Mouse (Mus musculus) intestine, embryonic 16.5 days (tissue): ENCODE measurements around the gene Apof. TPM values are rescaled to one million over a fixed set of nuclear protein-coding genes. Genes with fewer than 3 reads are reported as not detected.

ENCODE experiments used
- ATAC-seq: fragments of 200-750 bp; cut with Nextera tagmentation; 2 replicates; pipeline ENCODE4 v1.8.0; 2017; ENCODE audit warnings: moderate TSS enrichment, moderate library complexity
- H3K27ac ChIP-seq: fragments of 300-500 bp; sonication (generic); 2 replicates; pipeline ENCODE4 v1.5.1; 2014; ENCODE audit warnings: mild to moderate bottlenecking, low read length
- H3K27me3 ChIP-seq: fragments of 300-500 bp; sonication (generic); replicated peaks from 2 replicates; pipeline ENCODE4 v1.6.1; 2014; ENCODE audit warnings: low read length, control low read depth, mixed read lengths; ENCODE audit not compliant: control insufficient read depth, insufficient read depth
- H3K36me3 ChIP-seq: fragments of 300-500 bp; sonication (generic); 2 replicates; pipeline ENCODE4 v1.6.1; 2014; ENCODE audit warnings: low read length, control low read depth; ENCODE audit not compliant: control insufficient read depth, insufficient read depth
- H3K4me1 ChIP-seq: fragments of 300-500 bp; sonication (generic); 2 replicates; pipeline ENCODE4 v1.6.1; 2014; ENCODE audit warnings: low read length, control low read depth, mixed read lengths; ENCODE audit not compliant: control insufficient read depth, insufficient read depth
- H3K4me2 ChIP-seq: fragments of 300-500 bp; sonication (generic); 2 replicates; pipeline ENCODE4 v1.6.1; 2014; ENCODE audit warnings: low read depth, low read length, control low read depth
- H3K4me3 ChIP-seq: fragments of 300-500 bp; sonication (generic); 2 replicates; pipeline ENCODE4 v1.5.1; 2014; ENCODE audit warnings: mild to moderate bottlenecking, low read length
- H3K9ac ChIP-seq: fragments of 300-500 bp; sonication (generic); 2 replicates; pipeline ENCODE4 v1.6.1; 2014; ENCODE audit warnings: low read depth, low read length
- H3K9me3 ChIP-seq: fragments of 300-500 bp; sonication (generic); 2 replicates; pipeline ENCODE4 v1.6.1; 2016; ENCODE audit warnings: low read length, control low read depth; ENCODE audit not compliant: control insufficient read depth
- WGBS: fragments of 180-500 bp; shearing (Covaris S2); extraction: QIAGEN DNeasy Blood & Tissue Kit; methylation state at CpG from one replicate; pipeline ENCODE4 v1.1.7; 2014; 5-methylcytosine and 5-hydroxymethylcytosine counted together
- polyA plus RNA-seq: library from polyadenylated mRNA; unstranded; fragments of >200 nt; fragmentation: Nextera tagmentation; extraction: Ambion mirVana; gene quantifications from 2 replicates; pipeline ENCODE4 v1.2.1, GENCODE M21; 2015

The Apof gene
- 1.5 and 3.5 TPM in 2 replicates for polyA plus RNA-seq

DNA sequence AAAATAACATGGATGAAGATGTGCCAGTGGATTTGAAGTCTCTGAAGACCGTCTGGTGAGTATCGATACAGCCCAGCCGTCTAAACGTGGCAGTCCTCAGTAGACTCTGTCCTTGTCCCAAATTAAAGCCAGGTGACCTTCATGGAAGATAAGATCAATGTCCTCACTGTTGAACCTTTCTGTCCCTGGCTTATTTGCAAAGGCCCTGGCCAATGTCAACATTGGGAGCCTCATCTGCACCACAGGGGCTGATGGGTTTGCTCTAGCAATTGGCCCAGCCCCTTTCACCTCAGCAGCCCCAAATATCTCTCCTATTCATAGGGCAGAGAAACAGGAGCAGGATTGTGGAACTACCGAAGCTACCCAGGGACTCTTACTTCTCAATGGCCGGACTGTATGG lies at the start of gene Apof:
TSS of gene Apof (plus strand) at position 301 of the 400 bp plus-strand sequence.
- H3K4me2 ChIP-seq: no peak within 1 kb of the TSS
- H3K27ac ChIP-seq: no peak within 1 kb of the TSS
- WGBS: 73% methylated on average over 6 of the region's 6 CpGs
- H3K36me3 ChIP-seq: no peaks in the 10 kb centered on the region
- no peaks in the 10 kb centered on the region for H3K9me3 ChIP-seq
- no peak for ATAC-seq
- H3K9ac ChIP-seq: no peak within 1 kb of the TSS
- H3K27me3 ChIP-seq: no peaks in the 10 kb centered on the region
- H3K4me1 ChIP-seq: peaks cover 7% of the 10 kb centered on the region
- no peak within 1 kb of the TSS for H3K4me3 ChIP-seq

DNA sequence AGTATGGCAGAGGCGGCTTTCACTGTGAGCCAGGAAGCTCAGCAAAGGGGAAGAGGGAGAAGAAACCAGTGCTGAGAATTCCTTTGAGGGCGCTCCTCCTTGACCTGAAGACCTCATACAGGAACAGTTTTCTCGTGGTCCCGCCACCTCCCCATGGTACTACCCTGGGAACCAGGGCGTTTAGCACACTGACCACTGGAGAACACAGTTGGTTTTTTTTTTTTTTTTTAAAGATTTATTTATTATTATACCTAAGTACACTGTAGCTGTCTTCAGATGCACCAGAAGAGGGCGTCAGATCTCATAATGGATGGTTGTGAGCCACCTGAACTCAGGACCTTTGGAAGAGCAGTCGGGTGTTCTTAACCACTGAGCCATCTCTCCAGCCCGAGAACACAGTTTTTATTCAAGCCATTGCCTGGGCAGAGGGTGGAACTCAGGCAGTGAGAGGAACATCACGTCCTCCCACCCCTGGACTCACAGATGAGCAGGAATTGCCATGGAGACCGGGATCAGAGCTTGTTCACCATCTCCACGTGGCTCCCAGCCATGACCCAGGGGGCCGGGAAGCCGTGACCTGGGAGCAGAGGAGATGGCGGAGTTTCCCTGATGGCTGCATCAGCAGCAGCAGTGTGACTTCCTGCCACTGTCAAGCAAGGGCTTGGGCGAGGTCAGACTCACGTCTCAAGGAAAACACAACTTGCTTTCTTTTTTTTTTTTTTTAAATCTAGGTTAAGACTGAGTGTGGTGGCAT lies 46.8 kb upstream of the Apof start:
- no peak overlapping the region for H3K4me3 ChIP-seq
- WGBS: 65% methylated on average over 16 of the region's 16 CpGs
- H3K36me3 ChIP-seq: no peaks in the 10 kb centered on the region
- H3K4me2 ChIP-seq: no peak overlapping the region
- no peaks in the 10 kb centered on the region for H3K9me3 ChIP-seq
- no peak for ATAC-seq
- no peak overlapping the region for H3K27ac ChIP-seq
- no peaks in the 10 kb centered on the region for H3K4me1 ChIP-seq
- H3K27me3 ChIP-seq: no peaks in the 10 kb centered on the region
- no peak overlapping the region for H3K9ac ChIP-seq

- 58% methylated on average over 5 of the region's 5 CpGs for WGBS
- Histone ChIP-seq H3K4me1 (no peaks in the 10 kb centered on the region), H3K36me3 (no peaks in the 10 kb centered on the region), H3K9ac (no peak overlapping the region), H3K27ac (no peak overlapping the region), H3K9me3 (no peaks in the 10 kb centered on the region), H3K27me3 (no peaks in the 10 kb centered on the region), H3K4me2 (no peak overlapping the region), H3K4me3 (no peak overlapping the region)
- no peak for ATAC-seq
These were observed 43.4 kb upstream of the Apof start for GRCm38 (mm10) chr10:128225064-128225463.

DNA sequence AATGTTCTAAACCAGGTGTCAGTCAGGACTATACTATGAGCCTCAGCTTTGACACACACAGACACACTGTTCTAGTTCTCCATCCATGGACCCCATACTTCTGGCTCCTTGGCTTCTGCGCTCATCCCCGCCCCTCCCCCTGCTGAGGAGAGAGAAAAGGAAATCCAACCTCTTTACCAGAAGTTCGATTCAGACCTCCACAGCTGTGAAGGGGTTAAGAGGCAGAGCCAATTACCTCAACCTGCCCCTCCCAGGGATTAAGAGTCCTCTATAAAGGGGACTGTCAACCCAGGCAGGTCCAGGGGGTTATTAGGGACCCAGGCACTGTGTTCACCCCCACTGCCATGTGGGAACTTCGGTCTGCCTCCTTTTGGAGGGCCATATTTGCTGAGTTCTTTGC lies 42.9 kb upstream of the Apof start, which contains the start of gene Mip:
TSS of gene Mip (plus strand) at position 301 of the 400 bp plus-strand sequence.
- Histone ChIP-seq H3K4me1 (no peaks in the 10 kb centered on the region), H3K36me3 (no peaks in the 10 kb centered on the region), H3K27me3 (no peaks in the 10 kb centered on the region), H3K27ac (no peak within 1 kb of the TSS), H3K9me3 (no peaks in the 10 kb centered on the region), H3K4me3 (no peak within 1 kb of the TSS), H3K9ac (no peak within 1 kb of the TSS), H3K4me2 (no peak within 1 kb of the TSS)
- WGBS: 50% methylated on average over 4 of the region's 4 CpGs
- no peak for ATAC-seq

DNA sequence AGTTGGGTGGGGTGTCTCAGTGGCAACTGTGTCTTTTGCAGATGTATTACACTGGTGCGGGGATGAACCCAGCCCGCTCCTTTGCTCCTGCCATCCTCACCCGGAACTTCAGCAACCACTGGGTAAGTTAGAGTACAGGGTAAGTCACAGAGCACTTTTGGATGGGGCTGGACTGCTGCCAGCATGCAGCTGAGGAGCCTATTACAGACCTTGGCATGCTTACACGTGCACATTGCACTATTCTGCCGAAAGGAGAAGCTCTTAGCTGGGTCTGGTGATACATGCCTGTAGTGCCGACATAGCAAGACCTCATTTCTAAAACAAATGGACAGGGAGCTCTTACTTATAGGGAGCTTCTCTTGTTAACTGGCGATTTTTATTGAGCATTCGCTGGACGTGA lies 40.9 kb upstream of the Apof start:
- Histone ChIP-seq H3K9me3 (no peaks in the 10 kb centered on the region), H3K36me3 (no peaks in the 10 kb centered on the region), H3K4me3 (no peak overlapping the region), H3K27me3 (no peaks in the 10 kb centered on the region), H3K4me1 (peaks cover 4% of the 10 kb centered on the region; the same call in 1 of the 2 replicates), H3K9ac (no peak overlapping the region), H3K4me2 (no peak overlapping the region), H3K27ac (no peak overlapping the region)
- no peak for ATAC-seq
- 78% methylated on average over 9 of the region's 9 CpGs for WGBS

- no peak for ATAC-seq
- WGBS: 89% methylated on average over 8 of the region's 8 CpGs
- H3K4me1 ChIP-seq: peaks cover 4% of the 10 kb centered on the region
These were observed 40.5 kb upstream of the Apof start for GRCm38 (mm10) chr10:128228009-128228408.

DNA sequence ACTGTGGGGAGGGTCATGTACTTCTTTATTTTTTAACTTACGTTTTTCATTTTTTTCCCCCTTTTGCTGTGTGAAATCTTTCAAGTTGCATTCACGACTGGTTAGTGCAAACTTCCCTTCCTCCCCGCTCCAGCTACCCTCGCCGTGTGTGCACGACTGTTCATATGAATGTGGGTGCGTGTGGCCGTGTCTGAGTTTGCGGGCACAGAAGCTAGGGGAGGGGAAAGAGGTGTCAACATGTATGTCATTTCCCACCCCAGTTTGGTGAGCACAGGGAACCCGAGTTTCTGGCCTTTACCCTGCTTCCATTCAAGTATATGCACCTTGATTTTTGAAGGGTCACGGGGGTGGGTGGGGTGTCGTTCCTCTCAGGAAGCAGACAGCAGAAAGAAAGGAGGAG lies 37.9 kb upstream of the Apof start:
- no peak for ATAC-seq
- Histone ChIP-seq H3K4me2 (no peak overlapping the region), H3K4me1 (peaks cover 4% of the 10 kb centered on the region), H3K9me3 (no peaks in the 10 kb centered on the region), H3K36me3 (no peaks in the 10 kb centered on the region), H3K27ac (no peak overlapping the region), H3K4me3 (no peak overlapping the region), H3K27me3 (no peaks in the 10 kb centered on the region), H3K9ac (no peak overlapping the region)
- 76% methylated on average over 12 of the region's 12 CpGs for WGBS

More at GRCm38 (mm10) chr10:128228009-128228408, 40.5 kb upstream of the Apof start:
- Histone ChIP-seq H3K4me2 (no peak overlapping the region), H3K36me3 (no peaks in the 10 kb centered on the region), H3K9me3 (no peaks in the 10 kb centered on the region), H3K4me3 (no peak overlapping the region), H3K27ac (no peak overlapping the region), H3K9ac (no peak overlapping the region), H3K27me3 (no peaks in the 10 kb centered on the region)

GRCm38 (mm10) chr10:128231146-128231545 lies 37.3 kb upstream of the Apof start:
- Histone ChIP-seq H3K4me1 (peaks cover 4% of the 10 kb centered on the region), H3K9me3 (no peaks in the 10 kb centered on the region), H3K4me2 (peak overlapping the region; percentile 72), H3K36me3 (no peaks in the 10 kb centered on the region), H3K4me3 (peak overlapping the region; percentile 81), H3K9ac (peak overlapping the region; percentile 83; the same call in 1 of the 2 replicates), H3K27me3 (no peaks in the 10 kb centered on the region), H3K27ac (peak overlapping the region; percentile 96; the same call in 1 of the 2 replicates)
- 11% methylated on average over 5 of the region's 5 CpGs for WGBS
- ATAC-seq: no peak

- Histone ChIP-seq H3K9ac (peak within 1 kb of the TSS; percentile 83), H3K4me3 (peak within 1 kb of the TSS; percentile 81), H3K9me3 (no peaks in the 10 kb centered on the region), H3K36me3 (no peaks in the 10 kb centered on the region), H3K4me2 (peak within 1 kb of the TSS; percentile 72), H3K4me1 (peaks cover 4% of the 10 kb centered on the region), H3K27ac (peak within 1 kb of the TSS; percentile 96), H3K27me3 (no peaks in the 10 kb centered on the region)
- peak; percentile 96 for ATAC-seq
- WGBS: under 1% methylated on average over 51 of the region's 58 CpGs
These were observed 36.6 kb upstream of the Apof start, which contains the start of gene Timeless for GRCm38 (mm10) chr10:128231697-128232419. Gene Timeless, plus strand, starts transcription at chr10:128232065.
